Mouse (Mus musculus) heart, embryonic 15.5 days (tissue): ENCODE data around the gene D3Ertd751e. TPM values are rescaled to one million over a fixed set of nuclear protein-coding genes. Genes with fewer than 3 reads are reported as not detected.

Source experiments
- ATAC-seq: fragments of 200-750 bp; cut with Nextera tagmentation; replicated peaks from 2 replicates; pipeline ENCODE4 v1.8.0; 2017; ENCODE audit warnings: low read depth, moderate TSS enrichment; ENCODE audit not compliant: insufficient number of reproducible peaks, insufficient read depth, low FRiP score
- H3K27ac ChIP-seq: fragments of 300-500 bp; sonication (generic); 2 replicates; pipeline ENCODE4 v1.5.1; 2015; ENCODE audit warnings: mild to moderate bottlenecking, inconsistent platforms
- H3K27me3 ChIP-seq: fragments of 300-500 bp; sonication (generic); 2 replicates; pipeline ENCODE4 v1.6.1; 2015; ENCODE audit warnings: inconsistent platforms
- H3K36me3 ChIP-seq: fragments of 300-500 bp; sonication (generic); 2 replicates; pipeline ENCODE4 v1.6.1; 2015; ENCODE audit warnings: mild to moderate bottlenecking, inconsistent platforms
- H3K4me1 ChIP-seq: fragments of 300-500 bp; sonication (generic); replicated peaks from 2 replicates; pipeline ENCODE4 v1.6.1; 2015; ENCODE audit warnings: inconsistent platforms
- H3K4me2 ChIP-seq: fragments of 300-500 bp; sonication (generic); 2 replicates; pipeline ENCODE4 v1.6.1; 2015; ENCODE audit warnings: inconsistent platforms, mild to moderate bottlenecking, moderate library complexity
- H3K4me3 ChIP-seq: fragments of 300-500 bp; sonication (generic); 2 replicates; pipeline ENCODE4 v1.5.1; 2015; ENCODE audit warnings: mild to moderate bottlenecking, inconsistent platforms
- H3K9ac ChIP-seq: fragments of 300-500 bp; sonication (generic); 2 replicates; pipeline ENCODE4 v1.6.1; 2015; ENCODE audit warnings: mild to moderate bottlenecking, inconsistent platforms
- H3K9me3 ChIP-seq: fragments of 300-500 bp; sonication (generic); replicated peaks from 2 replicates; pipeline ENCODE4 v1.6.1; 2016; ENCODE audit warnings: inconsistent platforms
- WGBS: fragments of 180-500 bp; shearing (Covaris S2); methylation state at CpG from one replicate; pipeline ENCODE4 v1.1.7; 2015; ENCODE audit warnings: mixed read lengths; 5-methylcytosine and 5-hydroxymethylcytosine counted together
- polyA plus RNA-seq: library from polyadenylated mRNA; unstranded; fragments of >200 nt; fragmentation: Nextera tagmentation; extraction: Ambion mirVana; gene quantifications from 2 replicates; pipeline ENCODE4 v1.2.1, GENCODE M21; 2015

The D3Ertd751e gene
- 12.8 and 13.7 TPM in 2 replicates for polyA plus RNA-seq

DNA sequence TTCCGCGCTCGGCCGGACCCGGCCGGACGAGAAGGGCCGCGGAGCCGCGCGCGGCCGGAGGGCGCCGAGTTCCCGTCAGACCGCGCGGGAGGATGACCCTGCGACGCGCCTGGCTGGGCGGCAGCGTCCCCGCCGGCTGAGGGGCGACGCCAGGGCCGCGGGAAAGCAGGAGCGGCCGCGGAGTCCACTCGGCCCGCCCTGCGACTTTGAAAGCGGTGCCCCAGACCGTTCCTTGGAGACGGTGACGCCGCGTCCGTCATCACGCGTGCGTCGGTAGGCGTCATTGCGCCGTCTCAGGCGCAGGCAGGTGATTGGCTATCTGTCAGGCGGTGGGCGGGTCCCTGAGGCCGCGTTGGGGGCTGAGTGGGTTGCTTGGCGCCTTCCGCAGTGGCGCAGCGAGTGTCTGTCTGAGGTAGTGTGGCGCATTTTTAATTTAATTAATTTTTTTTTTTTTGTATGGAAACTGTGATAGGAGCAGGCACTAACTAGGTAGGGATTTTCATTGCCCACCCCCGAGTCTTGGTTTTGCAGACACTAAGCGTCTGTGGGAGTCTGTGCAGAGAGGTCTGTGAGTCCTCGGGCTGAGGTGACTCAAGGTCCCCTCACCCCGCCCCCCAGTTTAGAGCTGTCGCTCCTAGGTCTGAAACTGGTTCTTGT lies at the start of gene D3Ertd751e, which contains the start of gene Sclt1:
TSS of gene D3Ertd751e (plus strand) at position 334 of the 657 bp plus-strand sequence.
TSS of gene Sclt1 (minus strand) at position 237 of the 657 bp plus-strand sequence.
- ATAC-seq, result peak; percentile 100
- under 1% methylated on average over 66 of the region's 66 CpGs for WGBS

DNA sequence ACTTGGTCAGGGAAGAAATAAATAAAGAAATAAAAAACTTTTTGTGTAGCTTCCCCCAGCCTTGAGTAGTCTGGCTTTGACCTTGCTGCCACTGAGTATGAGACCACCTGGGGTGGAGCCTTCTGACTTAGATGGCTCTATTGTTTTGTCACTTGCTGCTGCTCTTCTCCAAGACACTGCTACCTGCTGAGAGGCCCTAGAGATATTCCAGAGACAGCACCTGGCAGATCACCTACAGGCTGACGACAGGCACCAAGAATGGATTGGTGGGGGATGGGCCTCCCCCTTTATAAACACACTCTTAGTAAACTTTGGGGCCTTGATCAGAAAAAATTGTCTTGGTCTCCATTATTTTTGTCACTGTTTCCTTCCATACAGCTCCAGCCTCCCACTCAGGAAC lies 46.7 kb upstream of the D3Ertd751e start:
- no peak overlapping the region for H3K4me3 ChIP-seq
- 85% methylated on average over 1 of the region's 1 CpGs for WGBS

More for the DNA sequence above, at the start of gene D3Ertd751e, which contains the start of gene Sclt1:
- Histone ChIP-seq H3K36me3 (no peaks in the 10 kb centered on the region), H3K9me3 (no peaks in the 10 kb centered on the region), H3K4me2 (peak within 1 kb of the TSS; percentile 68), H3K27ac (peak within 1 kb of the TSS; percentile 96), H3K27me3 (no peaks in the 10 kb centered on the region), H3K9ac (peak within 1 kb of the TSS; percentile 91), H3K4me1 (peaks cover 14% of the 10 kb centered on the region), H3K4me3 (peak within 1 kb of the TSS; percentile 89)

DNA sequence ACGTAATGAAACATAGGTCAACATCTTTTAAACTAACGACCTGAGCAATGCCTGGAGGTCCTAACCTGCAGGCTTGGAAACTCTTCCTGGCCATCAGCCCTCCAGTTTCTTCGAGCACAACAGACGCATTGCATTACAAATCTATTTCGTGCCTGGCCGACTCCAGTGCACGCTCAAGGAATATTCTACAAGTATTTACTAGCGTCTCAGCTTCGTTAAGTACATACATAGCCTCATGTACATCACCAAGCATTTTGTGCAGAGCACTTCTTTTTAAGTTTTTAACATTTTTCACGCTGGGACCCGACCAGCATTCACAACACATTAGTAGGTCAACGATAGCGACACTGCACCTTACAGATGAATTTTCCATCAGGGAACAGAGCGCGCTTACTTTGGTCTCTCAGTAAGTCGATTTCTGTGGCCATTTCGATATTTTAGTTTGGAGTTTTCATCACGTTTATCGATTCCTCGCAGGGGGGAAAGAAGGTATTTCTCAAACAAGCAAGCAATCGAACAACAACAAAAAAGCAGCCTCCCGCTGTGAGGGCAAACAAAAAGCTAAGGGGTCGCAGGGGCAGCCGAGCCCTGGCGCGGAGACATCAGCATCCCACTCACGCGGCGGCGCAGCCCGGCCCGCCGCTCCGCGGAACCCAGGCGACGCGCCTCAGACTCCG lies 672 bp upstream of the D3Ertd751e start:
- peak overlapping the region; percentile 89 for H3K4me3 ChIP-seq
- H3K4me1 ChIP-seq, result peaks cover 14% of the 10 kb centered on the region
- H3K9me3 ChIP-seq, result no peaks in the 10 kb centered on the region
- no peaks in the 10 kb centered on the region for H3K36me3 ChIP-seq
- H3K9ac ChIP-seq, result peak overlapping the region; percentile 91
- H3K27ac ChIP-seq, result peak overlapping the region; percentile 96
- H3K27me3 ChIP-seq, result no peaks in the 10 kb centered on the region
- ATAC-seq, result no peak
- WGBS, result under 1% methylated on average over 39 of the region's 39 CpGs
- H3K4me2 ChIP-seq, result peak overlapping the region; percentile 62

More for the DNA sequence above, 46.7 kb upstream of the D3Ertd751e start:
- H3K9ac ChIP-seq, result no peak overlapping the region
- H3K9me3 ChIP-seq, result no peaks in the 10 kb centered on the region
- no peaks in the 10 kb centered on the region for H3K36me3 ChIP-seq
- H3K27ac ChIP-seq, result no peak overlapping the region
- ATAC-seq, result no peak
- no peak overlapping the region for H3K4me2 ChIP-seq
- no peaks in the 10 kb centered on the region for H3K27me3 ChIP-seq
- no peaks in the 10 kb centered on the region for H3K4me1 ChIP-seq

DNA sequence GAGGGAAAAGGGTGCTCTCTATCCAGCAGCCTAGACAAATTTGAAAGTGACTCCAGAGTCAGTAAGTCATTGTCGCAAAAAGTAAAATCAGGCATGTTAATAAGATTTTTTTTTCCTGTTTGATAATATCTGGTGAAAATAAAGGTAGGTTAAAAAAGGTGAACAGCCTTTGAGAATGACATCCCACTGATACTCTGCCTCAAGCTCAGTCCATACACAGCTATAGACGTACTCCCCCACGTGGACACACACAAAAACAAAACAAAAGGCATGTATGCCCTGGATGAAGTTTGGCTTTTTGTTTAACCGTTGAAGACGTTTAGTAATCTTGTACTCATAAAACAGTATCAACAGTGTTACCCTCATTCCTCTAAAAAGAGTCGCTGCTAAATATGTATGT lies 1.0 kb downstream of the D3Ertd751e start:
- Histone ChIP-seq H3K36me3 (no peaks in the 10 kb centered on the region), H3K27ac (no peak overlapping the region), H3K4me3 (peak overlapping the region; percentile 89), H3K9ac (no peak overlapping the region), H3K9me3 (no peaks in the 10 kb centered on the region), H3K4me2 (peak overlapping the region; percentile 68), H3K4me1 (peaks cover 14% of the 10 kb centered on the region), H3K27me3 (no peaks in the 10 kb centered on the region)
- 51% methylated on average over 6 of the region's 6 CpGs for WGBS
- no peak for ATAC-seq

DNA sequence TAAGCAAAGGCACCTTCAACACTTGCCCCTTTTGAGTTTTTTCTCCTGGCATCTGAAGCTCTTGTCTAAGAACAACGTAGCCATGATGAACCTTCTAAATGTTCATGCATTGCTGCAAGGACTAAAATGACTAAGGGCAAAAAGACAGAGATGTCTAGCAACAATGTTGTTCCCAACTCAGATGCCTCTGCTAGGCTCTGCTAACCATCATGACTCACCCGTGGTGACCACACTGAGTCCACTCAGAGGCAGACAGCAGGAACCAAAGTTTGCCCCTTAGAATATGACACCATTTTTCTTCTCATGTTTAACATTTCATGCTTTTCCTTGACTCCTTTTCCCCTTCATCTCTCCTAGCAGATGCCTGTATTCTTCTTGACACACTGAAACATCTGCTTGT lies 12.1 kb downstream of the D3Ertd751e start:
- Histone ChIP-seq H3K9ac (no peak overlapping the region), H3K27ac (no peak overlapping the region), H3K4me3 (no peak overlapping the region)

DNA sequence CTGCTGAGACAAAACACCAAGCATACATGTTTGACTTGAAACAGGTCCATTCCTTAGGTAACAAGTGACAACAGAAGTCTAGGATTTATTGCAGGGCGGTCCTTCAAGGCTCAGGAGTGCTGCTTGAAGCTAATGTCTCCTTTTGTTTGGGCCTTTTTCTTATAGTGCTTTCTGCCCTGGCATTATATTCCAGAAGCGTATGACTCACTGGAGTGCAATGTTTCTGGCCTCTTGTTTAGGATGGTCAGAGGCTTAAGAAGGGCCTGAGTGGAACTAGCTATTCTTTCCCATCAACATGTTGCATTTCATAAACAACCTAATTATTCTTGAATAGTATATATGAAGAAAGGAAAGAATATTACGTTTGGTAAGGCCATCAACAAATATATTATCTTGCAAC lies 19.7 kb downstream of the D3Ertd751e start:
- H3K4me3 ChIP-seq, result no peak overlapping the region
- 86% methylated on average over 3 of the region's 3 CpGs for WGBS
- H3K27ac ChIP-seq, result no peak overlapping the region
- ATAC-seq, result no peak
- H3K27me3 ChIP-seq, result no peaks in the 10 kb centered on the region
- no peaks in the 10 kb centered on the region for H3K9me3 ChIP-seq
- H3K9ac ChIP-seq, result no peak overlapping the region
- H3K4me1 ChIP-seq, result no peaks in the 10 kb centered on the region
- H3K4me2 ChIP-seq, result no peak overlapping the region
- peaks cover 4% of the 10 kb centered on the region; the same call in 1 of the 2 replicates for H3K36me3 ChIP-seq

More for the DNA sequence above, 12.1 kb downstream of the D3Ertd751e start:
- ATAC-seq, result no peak
- no peaks in the 10 kb centered on the region for H3K9me3 ChIP-seq
- WGBS, result 55% methylated on average over 2 of the region's 2 CpGs
- H3K4me2 ChIP-seq, result no peak overlapping the region
- H3K27me3 ChIP-seq, result no peaks in the 10 kb centered on the region
- H3K36me3 ChIP-seq, result peaks cover 4% of the 10 kb centered on the region; the same call in 1 of the 2 replicates
- no peaks in the 10 kb centered on the region for H3K4me1 ChIP-seq

DNA sequence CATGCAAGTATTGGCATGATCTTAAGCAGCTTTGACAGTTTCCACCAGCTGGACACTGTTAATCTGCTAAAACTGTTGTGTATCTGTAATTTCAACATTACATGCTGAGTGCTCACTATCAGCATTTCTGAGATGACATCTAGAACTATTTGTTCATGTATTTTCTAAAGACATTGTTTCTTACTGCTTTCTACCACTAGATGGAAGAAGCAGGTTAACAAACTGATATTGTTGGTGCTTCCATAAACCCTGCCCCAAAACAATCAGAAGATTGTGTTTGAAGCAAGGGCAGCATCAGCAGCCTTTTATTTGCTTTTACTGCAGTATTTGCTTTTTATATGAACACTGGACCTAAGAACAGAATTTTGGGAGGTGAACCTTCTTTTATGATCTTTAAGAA lies 70.0 kb downstream of the D3Ertd751e start:
- H3K9me3 ChIP-seq, result no peaks in the 10 kb centered on the region
- no peak overlapping the region for H3K9ac ChIP-seq
- no peak for ATAC-seq
- no peaks in the 10 kb centered on the region for H3K36me3 ChIP-seq
- no peak overlapping the region for H3K27ac ChIP-seq
- no peaks in the 10 kb centered on the region for H3K4me1 ChIP-seq
- no peak overlapping the region for H3K4me2 ChIP-seq
- H3K27me3 ChIP-seq, result no peaks in the 10 kb centered on the region
- H3K4me3 ChIP-seq, result no peak overlapping the region

Other genes starting within 250 kb of the D3Ertd751e start
- 15.9 and 16.0 TPM in 2 replicates for gene Jade1, start 186.9 kb upstream of the D3Ertd751e start, polyA plus RNA-seq
- 10.0 and 10.2 TPM in 2 replicates for gene Sclt1, start 97 bp upstream of the D3Ertd751e start, polyA plus RNA-seq